ENCODE assay signal across 8 mouse cellular contexts in genomic region chr17:3224383-3225106, GRCm38 (mm10).
A peak's percentile ranks its signal among the peaks of the same experiment; 100 is the strongest.
DNase-seq lines count a peak whose midpoint lies in the region; ATAC-seq lines count a peak whose summit lies in the region.

No protein-coding gene starts in this region.

- 68% methylated on average over 4 of the region's 4 CpGs for WGBS in hindbrain, embryonic 14.5 days

- H3K4me2 ChIP-seq in hindbrain, embryonic 14.5 days (replicated peaks), result no peak overlapping the region

- DNase-seq in Muller cell, postnatal 12 days (ENCODE audit: inconsistent ontology term), result peak; percentile 65
- DNase-seq in cerebellum, adult 9-11 months, result peak; percentile 76
- peak; percentile 66 to 88 for DNase-seq in frontal cortex, postnatal 14 days (ENCODE audit: low spot score in 2 of 2)
- DNase-seq in hindbrain, embryonic 14.5 days (ENCODE audit: low spot score), result peak; percentile 90
- DNase-seq in layer of hippocampus, postnatal 25 days (ENCODE audit: extremely low spot score in 1 of 2, low spot score in 1 of 2), result peak; percentile 79 to 98
- peak; percentile 84 for DNase-seq in lung, postnatal 25 days (ENCODE audit: low spot score)
- DNase-seq in retina, embryonic 14.5 days (ENCODE audit: low spot score), result peak; percentile 88
- peak; percentile 82 to 85 for DNase-seq in thymus, postnatal 36 days

- H3K27ac ChIP-seq in hindbrain, embryonic 14.5 days, result no peak overlapping the region

- no peak overlapping the region for H3K9ac ChIP-seq in hindbrain, embryonic 14.5 days

- no peaks in the 10 kb centered on the region for H3K9me3 ChIP-seq in hindbrain, embryonic 14.5 days (ENCODE audit: control insufficient read depth, low read length)

- no peaks in the 10 kb centered on the region for H3K4me1 ChIP-seq in hindbrain, embryonic 14.5 days (replicated peaks; ENCODE audit: control insufficient read depth, insufficient read depth, low read length)

- peak; percentile 68; the same call in 1 of the 2 replicates for ATAC-seq in hindbrain, embryonic 14.5 days (ENCODE audit: low FRiP score)

- H3K36me3 ChIP-seq in hindbrain, embryonic 14.5 days (replicated peaks; ENCODE audit: control insufficient read depth, insufficient read depth), result no peaks in the 10 kb centered on the region

- no peaks in the 10 kb centered on the region for H3K27me3 ChIP-seq in hindbrain, embryonic 14.5 days (ENCODE audit: control insufficient read depth, insufficient read depth, low read length)

- no peak overlapping the region for H3K4me3 ChIP-seq in hindbrain, embryonic 14.5 days (replicated peaks; ENCODE audit: low read length)
